Mouse (Mus musculus) brown adipose tissue, adult 24 weeks (tissue): ENCODE measurements around the gene Sap18. TPM values are rescaled to one million over a fixed set of nuclear protein-coding genes. Genes with fewer than 3 reads are reported as not detected.
"Not testable (repeated sequence)": the region's sequence is repeated elsewhere in the genome, so short reads cannot be mapped to it uniquely, and the experiment has no call there.

Source experiments
- H3K27ac ChIP-seq: fragments of 200-500 bp; replicated peaks from 2 replicates; pipeline ENCODE4 v1.5.1; 2012; ENCODE audit warnings: low read depth, mild to moderate bottlenecking, low read length
- H3K4me1 ChIP-seq: fragments of 200-500 bp; 2 replicates; pipeline ENCODE4 v1.6.1; 2012; ENCODE audit warnings: low read length, mixed read lengths; ENCODE audit not compliant: control insufficient read depth, insufficient read depth, insufficient read length
- H3K4me3 ChIP-seq: fragments of 200-500 bp; 2 replicates; pipeline ENCODE4 v1.5.1; 2012; ENCODE audit warnings: low read depth, mild to moderate bottlenecking, low read length, moderate library complexity; ENCODE audit not compliant: insufficient read depth
- polyA plus RNA-seq: library from polyadenylated mRNA; stranded (reverse); fragments of >200 nt; gene quantifications from 2 replicates; pipeline ENCODE4 v1.2.4, GENCODE M21; 2012; ENCODE audit not compliant: missing spikeins, insufficient read depth, insufficient read length

Sap18 gene
- polyA plus RNA-seq: 55.9 and 69.4 TPM in 2 replicates

GRCm38 (mm10) chr14:57797991-57798931 is at the start of gene Sap18:
Gene Sap18 (plus strand): TSS chr14:57798180.
- Histone ChIP-seq H3K4me1 (no peaks in the 10 kb centered on the region), H3K4me3 (peak within 1 kb of the TSS; percentile 89), H3K27ac (peak within 1 kb of the TSS; percentile 38)

- H3K4me1 ChIP-seq: no peaks in the 10 kb centered on the region
- no peak overlapping the region for H3K27ac ChIP-seq
- no peak overlapping the region for H3K4me3 ChIP-seq
Observed at GRCm38 (mm10) chr14:57749501-57749900, 48.5 kb upstream of the Sap18 start.

GRCm38 (mm10) chr14:57751006-57751405 is 47.0 kb upstream of the Sap18 start:
- H3K27ac ChIP-seq, H3K4me3 ChIP-seq, H3K4me1 ChIP-seq: not testable (repeated sequence)

- Histone ChIP-seq H3K27ac (no peak overlapping the region), H3K4me3 (no peak overlapping the region), H3K4me1 (no peaks in the 10 kb centered on the region)
Observed at GRCm38 (mm10) chr14:57753351-57753992, 44.5 kb upstream of the Sap18 start.

GRCm38 (mm10) chr14:57755661-57756060 is 42.3 kb upstream of the Sap18 start:
- no peak overlapping the region for H3K27ac ChIP-seq
- no peaks in the 10 kb centered on the region for H3K4me1 ChIP-seq

GRCm38 (mm10) chr14:57756094-57756493 is 41.9 kb upstream of the Sap18 start:
- H3K4me3 ChIP-seq: no peak overlapping the region
- no peak overlapping the region for H3K27ac ChIP-seq
- no peaks in the 10 kb centered on the region for H3K4me1 ChIP-seq

More at GRCm38 (mm10) chr14:57755661-57756060, 42.3 kb upstream of the Sap18 start:
- no peak overlapping the region for H3K4me3 ChIP-seq

GRCm38 (mm10) chr14:57758237-57758636 is 39.7 kb upstream of the Sap18 start, which contains the start of gene Lats2:
Gene Lats2 (minus strand): TSS chr14:57758388.
- Histone ChIP-seq H3K27ac (no peak within 1 kb of the TSS), H3K4me1 (no peaks in the 10 kb centered on the region), H3K4me3 (no peak within 1 kb of the TSS)

GRCm38 (mm10) chr14:57760447-57761412 is 37.2 kb upstream of the Sap18 start:
- Histone ChIP-seq H3K27ac (no peak overlapping the region), H3K4me1 (no peaks in the 10 kb centered on the region), H3K4me3 (no peak overlapping the region)

- H3K27ac ChIP-seq: 0 out of 2 replicates have a peak overlapping the region, but pooled peaks have one; percentile 16
- no peak overlapping the region for H3K4me3 ChIP-seq
- no peaks in the 10 kb centered on the region; the same call in 1 of the 2 replicates for H3K4me1 ChIP-seq
Observed at GRCm38 (mm10) chr14:57769102-57769501, 28.9 kb upstream of the Sap18 start.

GRCm38 (mm10) chr14:57772157-57772815 is 25.7 kb upstream of the Sap18 start:
- Histone ChIP-seq H3K4me3 (no peak overlapping the region), H3K27ac (no peak overlapping the region), H3K4me1 (no peaks in the 10 kb centered on the region; the same call in 1 of the 2 replicates)

- Histone ChIP-seq H3K4me3 (no peak overlapping the region), H3K4me1 (no peaks in the 10 kb centered on the region), H3K27ac (no peak overlapping the region)
Observed at GRCm38 (mm10) chr14:57787406-57787805, 10.6 kb upstream of the Sap18 start.

GRCm38 (mm10) chr14:57789311-57789710 is 8.7 kb upstream of the Sap18 start:
- H3K27ac ChIP-seq: no peak overlapping the region
- no peak overlapping the region for H3K4me3 ChIP-seq
- H3K4me1 ChIP-seq: no peaks in the 10 kb centered on the region

GRCm38 (mm10) chr14:57789759-57790158 is 8.2 kb upstream of the Sap18 start:
- Histone ChIP-seq H3K4me1 (no peaks in the 10 kb centered on the region), H3K4me3 (no peak overlapping the region), H3K27ac (no peak overlapping the region)

GRCm38 (mm10) chr14:57791171-57791570 is 6.8 kb upstream of the Sap18 start:
- H3K4me1 ChIP-seq: no peaks in the 10 kb centered on the region
- H3K4me3 ChIP-seq: no peak overlapping the region
- H3K27ac ChIP-seq: no peak overlapping the region
